ENCODE assay signal across 16 mouse cellular contexts in genomic region chr1:127340296-127340695, GRCm38 (mm10).
"Had no signal": no experiment of that assay in that cellular context is flagged by ENCODE, and none has a peak within 500 bp of the region (broad histone marks: within the 10 kb centered on the region; RNA-seq: fewer than 3 reads in every experiment).

No protein-coding gene starts in this region.

- H3K27me3 ChIP-seq: kidney, embryonic 15.5 days; limb, embryonic 15.5 days; liver, embryonic 12.5 days; megakaryocyte, embryonic 14.5 days; neural tube, embryonic 12.5 days; stomach, embryonic 15.5 days had no signal

- H3K4me3 ChIP-seq: kidney, embryonic 15.5 days; limb, embryonic 15.5 days; liver, embryonic 12.5 days; megakaryocyte, embryonic 14.5 days; myocyte; neural tube, embryonic 12.5 days; stomach, embryonic 15.5 days had no signal

- H3K4me2 ChIP-seq: kidney, embryonic 15.5 days; limb, embryonic 15.5 days; liver, embryonic 12.5 days; lung, embryonic 14.5 days; midbrain, embryonic 11.5 days; neural tube, embryonic 12.5 days; stomach, embryonic 15.5 days had no signal

- H3K36me3 ChIP-seq: kidney, embryonic 15.5 days; limb, embryonic 15.5 days; liver, embryonic 12.5 days; neural tube, embryonic 12.5 days; stomach, embryonic 15.5 days had no signal

- H3K9ac ChIP-seq: kidney, embryonic 15.5 days; limb, embryonic 15.5 days; liver, embryonic 12.5 days; lung, embryonic 14.5 days; neural tube, embryonic 12.5 days; stomach, embryonic 15.5 days had no signal

- H3K27ac ChIP-seq: kidney, embryonic 15.5 days; limb, embryonic 15.5 days; liver, embryonic 12.5 days; macrophage; neural tube, embryonic 12.5 days; stomach, embryonic 15.5 days had no signal

- H3K4me1 ChIP-seq: stomach, embryonic 15.5 days had no signal

- DNase-seq: kidney, postnatal 14 days; lung, embryonic 14.5 days; lung, postnatal 14 days; right cerebral cortex, postnatal 4 days; spleen, adult 18-20 months; thymus, adult 2 months; thymus, postnatal 25 days had no signal

- H3K9me3 ChIP-seq: kidney, embryonic 15.5 days; limb, embryonic 15.5 days; liver, embryonic 12.5 days; neural tube, embryonic 12.5 days; stomach, embryonic 15.5 days had no signal

- ATAC-seq: liver, embryonic 12.5 days had no signal
